Mouse (Mus musculus): ENCODE measurements around the gene Arntl. TPM values are rescaled to one million over a fixed set of nuclear protein-coding genes. Genes with fewer than 3 reads are reported as not detected.

Arntl gene
- polyA plus RNA-seq, 1 experiment from 2014 or later: 44.4 TPM

- DNase-seq (ENCODE audit: low spot score): no peak
Observed at GRCm38 (mm10) chr7:113285405-113285804, 78.1 kb downstream of the Arntl start.

- DNase-seq (ENCODE audit: low spot score): no peak
Observed at GRCm38 (mm10) chr7:113289211-113289610, 81.9 kb downstream of the Arntl start.

DNA sequence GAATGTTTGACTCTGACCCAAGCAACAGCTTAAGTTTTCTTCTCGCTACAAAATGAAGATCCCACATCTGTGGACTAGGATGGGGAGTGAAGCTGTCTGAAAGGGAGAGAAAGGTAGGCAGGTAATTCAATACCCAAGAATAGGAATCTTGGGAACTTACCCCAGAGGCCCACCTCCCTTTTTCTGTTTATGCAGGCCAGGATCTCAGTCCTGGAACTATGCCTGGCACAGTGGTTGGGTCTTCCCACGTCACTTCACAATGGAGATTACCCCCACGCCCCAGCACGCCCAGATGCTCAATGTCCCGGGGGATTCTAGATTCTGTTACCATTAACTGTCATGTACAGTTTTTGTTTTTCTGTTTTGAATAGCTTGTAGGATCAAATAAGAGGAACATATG lies 84.5 kb downstream of the Arntl start:
- no peak for DNase-seq (ENCODE audit: low spot score)

- DNase-seq (ENCODE audit: low spot score): no peak
Observed at GRCm38 (mm10) chr7:113292193-113292592, 84.9 kb downstream of the Arntl start.

- no peak for DNase-seq (ENCODE audit: low spot score)
Observed at GRCm38 (mm10) chr7:113294598-113294997, 87.3 kb downstream of the Arntl start.

GRCm38 (mm10) chr7:113295077-113295890 lies 88.0 kb downstream of the Arntl start:
- DNase-seq (ENCODE audit: low spot score): peak; percentile 83

GRCm38 (mm10) chr7:113297813-113298212 lies 90.5 kb downstream of the Arntl start:
- DNase-seq (ENCODE audit: low spot score): no peak

- no peak for DNase-seq (ENCODE audit: low spot score)
Observed at GRCm38 (mm10) chr7:113310136-113310535, 102.9 kb downstream of the Arntl start.

DNA sequence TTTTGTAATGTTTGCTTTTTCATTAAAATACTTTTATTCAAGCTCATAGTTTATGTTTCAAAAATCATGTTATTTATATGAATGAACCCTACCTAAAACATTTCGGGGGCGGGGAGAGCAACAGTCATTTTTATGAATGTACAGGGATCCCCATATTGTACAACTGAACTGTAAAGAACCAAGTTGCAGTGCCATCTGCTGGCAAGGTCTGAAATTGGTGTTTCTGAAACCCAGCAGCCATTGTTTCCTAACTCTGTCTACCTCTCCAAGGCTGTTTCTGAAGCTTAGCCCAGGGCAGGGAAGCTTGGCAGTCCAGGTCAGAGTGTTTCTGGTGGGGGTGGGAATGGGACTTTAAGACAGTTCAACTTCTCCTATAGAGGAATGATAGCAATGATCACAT lies 104.5 kb downstream of the Arntl start:
- DNase-seq (ENCODE audit: low spot score): peak; percentile 80

- DNase-seq (ENCODE audit: low spot score): no peak
Observed at GRCm38 (mm10) chr7:113320128-113320527, 112.9 kb downstream of the Arntl start.

DNA sequence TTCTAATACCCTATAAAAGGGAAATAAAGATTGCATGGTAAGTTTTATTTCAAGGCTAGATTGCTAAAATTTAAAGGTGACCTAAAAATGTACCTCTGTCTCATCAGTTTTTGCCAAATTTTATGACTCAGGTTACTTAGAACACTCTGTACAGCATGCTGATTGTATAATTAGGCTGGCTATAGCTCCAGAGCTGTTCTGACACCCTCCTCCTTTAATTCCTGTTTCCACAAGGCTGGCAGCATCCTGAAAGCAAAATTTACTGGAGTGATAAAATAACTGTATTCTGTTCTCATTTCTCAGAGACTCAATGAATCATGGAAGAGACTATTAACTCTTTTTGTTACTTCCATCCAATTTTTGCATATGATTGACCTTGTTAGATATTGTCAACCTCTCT lies 126.8 kb downstream of the Arntl start:
- no peak for DNase-seq (ENCODE audit: low spot score)

- no peak for DNase-seq (ENCODE audit: low spot score)
Observed at GRCm38 (mm10) chr7:113335250-113335649, 128.0 kb downstream of the Arntl start.

DNA sequence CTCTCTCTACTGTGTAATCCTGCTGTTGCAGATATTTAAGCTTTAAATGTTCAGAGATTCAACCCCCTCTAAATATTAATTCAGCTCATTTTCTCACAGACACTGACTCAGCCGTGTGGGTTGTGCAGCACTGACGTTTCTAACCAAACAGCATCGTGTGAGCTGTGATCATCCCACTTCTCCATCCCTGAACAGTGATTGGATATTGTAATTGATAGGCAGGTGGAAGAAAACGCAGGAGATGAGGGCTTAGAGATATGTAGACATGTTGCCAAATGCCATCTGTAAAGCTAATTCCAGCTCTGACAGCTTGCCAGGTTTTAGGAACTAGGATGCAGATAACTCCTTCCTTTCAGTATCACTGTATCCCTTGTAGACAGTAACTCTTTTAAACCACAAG lies 140.0 kb downstream of the Arntl start:
- no peak for DNase-seq (ENCODE audit: low spot score)

GRCm38 (mm10) chr7:113347694-113348093 lies 140.4 kb downstream of the Arntl start:
- DNase-seq (ENCODE audit: low spot score): no peak

- no peak for DNase-seq (ENCODE audit: low spot score)
Observed at GRCm38 (mm10) chr7:113349089-113349488, 141.8 kb downstream of the Arntl start.

Other genes with a start within 250 kb of the Arntl start
- gene Btbd10, start 161.9 kb downstream of the Arntl start, polyA plus RNA-seq (2015; fragmentation: Nextera tagmentation; extraction: Ambion mirVana): 22.7 and 22.9 TPM in 2 replicates
- gene Pth, start 181.1 kb downstream of the Arntl start, polyA plus RNA-seq (2015; fragmentation: Nextera tagmentation; extraction: Ambion mirVana): 34.2 and 66.9 TPM in 2 replicates

All from thymus, postnatal 0 days (tissue).